Comparison of ENCODE assay signal across 14 mouse cellular contexts in genomic region chr10:127233141-127233540, GRCm38 (mm10). TPM values are rescaled to one million over a fixed set of nuclear protein-coding genes. Genes with fewer than 3 reads are reported as not detected.
DNase-seq lines count a peak whose midpoint lies in the region; ATAC-seq and TF ChIP-seq lines count a peak whose summit lies in the region.
"Had no signal": no experiment of that assay in that cellular context is flagged by ENCODE, and none has a peak within 500 bp of the region (broad histone marks: within the 10 kb centered on the region; RNA-seq: fewer than 3 reads in every experiment).

No protein-coding gene starts in this region.

- ATAC-seq in hindbrain, postnatal 0 days, result no peak
- no peak for ATAC-seq in hindbrain, embryonic 11.5 days (ENCODE audit: low FRiP score)
- ATAC-seq in midbrain, postnatal 0 days (ENCODE audit: low FRiP score), result no peak
- no peak for ATAC-seq in midbrain, embryonic 16.5 days

- WGBS in hindbrain, postnatal 0 days, result 88% methylated on average over 9 of the region's 9 CpGs
- 80% methylated on average over 9 of the region's 9 CpGs for WGBS in hindbrain, embryonic 11.5 days
- 84% methylated on average over 9 of the region's 9 CpGs for WGBS in midbrain, postnatal 0 days
- WGBS in midbrain, embryonic 16.5 days, result 84% methylated on average over 9 of the region's 9 CpGs
- 82% methylated on average over 9 of the region's 9 CpGs for WGBS in hindbrain, embryonic 10.5 days

- no peaks in the 10 kb centered on the region for H3K27me3 ChIP-seq in hindbrain, postnatal 0 days (ENCODE audit: insufficient read depth, low read length)
- peaks cover 2% of the 10 kb centered on the region; the same call in 1 of the 2 replicates for H3K27me3 ChIP-seq in hindbrain, embryonic 11.5 days (ENCODE audit: control insufficient read depth, insufficient read depth, low read length)
- H3K27me3 ChIP-seq in midbrain, postnatal 0 days (ENCODE audit: insufficient read depth, low read length), result no peaks in the 10 kb centered on the region
- no peaks in the 10 kb centered on the region for H3K27me3 ChIP-seq in midbrain, embryonic 16.5 days (ENCODE audit: control insufficient read depth, insufficient read depth, low read depth, low read length)
- H3K27me3 ChIP-seq in hindbrain, embryonic 10.5 days (ENCODE audit: insufficient read depth, poor library complexity, severe bottlenecking), result peaks cover 3% of the 10 kb centered on the region; the same call in 1 of the 2 replicates
- H3K27me3 ChIP-seq: neural tube, embryonic 12.5 days had no signal

- H3K36me3 ChIP-seq in hindbrain, postnatal 0 days (ENCODE audit: insufficient read depth, low read length), result peaks cover 53% of the 10 kb centered on the region
- no peaks in the 10 kb centered on the region for H3K36me3 ChIP-seq in hindbrain, embryonic 11.5 days (ENCODE audit: control insufficient read depth, insufficient read depth, low read length)
- H3K36me3 ChIP-seq in midbrain, postnatal 0 days (ENCODE audit: insufficient read depth, low read length), result peaks cover 74% of the 10 kb centered on the region
- H3K36me3 ChIP-seq in midbrain, embryonic 16.5 days (ENCODE audit: control insufficient read depth, insufficient read depth, low read length), result peaks cover 23% of the 10 kb centered on the region
- H3K36me3 ChIP-seq in hindbrain, embryonic 10.5 days, result peaks cover 70% of the 10 kb centered on the region

- no peak overlapping the region for H3K4me3 ChIP-seq in hindbrain, postnatal 0 days (ENCODE audit: low read length)
- H3K4me3 ChIP-seq in hindbrain, embryonic 11.5 days (ENCODE audit: low read depth, low read length), result no peak overlapping the region
- no peak overlapping the region for H3K4me3 ChIP-seq in midbrain, postnatal 0 days (ENCODE audit: low read depth, low read length)
- H3K4me3 ChIP-seq in midbrain, embryonic 16.5 days (ENCODE audit: low read depth, low read length), result no peak overlapping the region
- no peak overlapping the region for H3K4me3 ChIP-seq in hindbrain, embryonic 10.5 days
- H3K4me3 ChIP-seq: forebrain, embryonic 10.5 days; neural tube, embryonic 12.5 days had no signal

- no peaks in the 10 kb centered on the region for H3K4me1 ChIP-seq in hindbrain, postnatal 0 days (ENCODE audit: insufficient read depth, low read length)
- H3K4me1 ChIP-seq in hindbrain, embryonic 11.5 days (replicated peaks; ENCODE audit: control insufficient read depth, insufficient read depth, low read length), result peaks cover 3% of the 10 kb centered on the region; the same call in 1 of the 2 replicates
- no peaks in the 10 kb centered on the region for H3K4me1 ChIP-seq in midbrain, postnatal 0 days (ENCODE audit: insufficient read depth, low read length)
- no peaks in the 10 kb centered on the region for H3K4me1 ChIP-seq in midbrain, embryonic 16.5 days (ENCODE audit: control insufficient read depth, insufficient read depth, low read length)
- peaks cover 22% of the 10 kb centered on the region for H3K4me1 ChIP-seq in hindbrain, embryonic 10.5 days (replicated peaks)
- H3K4me1 ChIP-seq: neural tube, embryonic 12.5 days had no signal

- no peaks in the 10 kb centered on the region for H3K9me3 ChIP-seq in hindbrain, postnatal 0 days (ENCODE audit: low read length)
- no peaks in the 10 kb centered on the region for H3K9me3 ChIP-seq in hindbrain, embryonic 11.5 days (ENCODE audit: control insufficient read depth, low read length)
- no peaks in the 10 kb centered on the region for H3K9me3 ChIP-seq in midbrain, postnatal 0 days (ENCODE audit: low read length)
- no peaks in the 10 kb centered on the region for H3K9me3 ChIP-seq in midbrain, embryonic 16.5 days (replicated peaks; ENCODE audit: control insufficient read depth, low read length, poor library complexity, severe bottlenecking)
- H3K9me3 ChIP-seq in hindbrain, embryonic 10.5 days, result no peaks in the 10 kb centered on the region
- H3K9me3 ChIP-seq: forebrain, embryonic 10.5 days; neural tube, embryonic 12.5 days had no signal

- H3K4me2 ChIP-seq in hindbrain, postnatal 0 days (ENCODE audit: low read depth, low read length), result no peak overlapping the region
- H3K4me2 ChIP-seq in hindbrain, embryonic 11.5 days (replicated peaks; ENCODE audit: low read depth, low read length), result no peak overlapping the region
- H3K4me2 ChIP-seq in midbrain, postnatal 0 days (ENCODE audit: low read depth, low read length, poor library complexity, severe bottlenecking), result no peak overlapping the region
- H3K4me2 ChIP-seq in midbrain, embryonic 16.5 days (ENCODE audit: low read length), result no peak overlapping the region
- H3K4me2 ChIP-seq: neural tube, embryonic 12.5 days had no signal

- peak; percentile 47 for TF ChIP-seq CTCF in hindbrain, postnatal 0 days (IDR thresholded peaks at IDR 0.05; ENCODE audit: low read depth)
- peak; percentile 52 for TF ChIP-seq CTCF in midbrain, postnatal 0 days (IDR thresholded peaks at IDR 0.05)

- H3K9ac ChIP-seq in hindbrain, postnatal 0 days (replicated peaks; ENCODE audit: low read length), result no peak overlapping the region
- H3K9ac ChIP-seq in hindbrain, embryonic 11.5 days (ENCODE audit: low read depth, low read length), result no peak overlapping the region
- no peak overlapping the region for H3K9ac ChIP-seq in midbrain, postnatal 0 days (replicated peaks; ENCODE audit: low read length, poor library complexity, severe bottlenecking)
- H3K9ac ChIP-seq in midbrain, embryonic 16.5 days (ENCODE audit: low read depth, low read length), result no peak overlapping the region
- H3K9ac ChIP-seq: neural tube, embryonic 12.5 days had no signal

- H3K27ac ChIP-seq in hindbrain, postnatal 0 days, result no peak overlapping the region
- no peak overlapping the region for H3K27ac ChIP-seq in hindbrain, embryonic 11.5 days (ENCODE audit: low read depth, low read length)
- no peak overlapping the region for H3K27ac ChIP-seq in midbrain, postnatal 0 days (ENCODE audit: low read depth, low read length)
- H3K27ac ChIP-seq in midbrain, embryonic 16.5 days (ENCODE audit: low read length), result no peak overlapping the region
- H3K27ac ChIP-seq in hindbrain, embryonic 10.5 days, result no peak overlapping the region
- H3K27ac ChIP-seq: forebrain, embryonic 10.5 days; neural tube, embryonic 12.5 days had no signal

- no peak for DNase-seq in hindbrain, postnatal 0 days (ENCODE audit: low spot score)
- DNase-seq in hindbrain, embryonic 11.5 days (ENCODE audit: low spot score), result no peak
- peak; percentile 27 for DNase-seq in midbrain, postnatal 0 days (ENCODE audit: low spot score)
- peak; percentile 82 for DNase-seq in R1 (ENCODE audit: low read depth, low spot score)
- peak; percentile 29 for DNase-seq in thymus, postnatal 0 days (ENCODE audit: low spot score)
- DNase-seq in adrenal gland, postnatal 10 days, result no peak
- no peak for DNase-seq in hindbrain, embryonic 10.5 days (ENCODE audit: low spot score)
- DNase-seq: adrenal gland, adult 2 months; heart, postnatal 14 days; kidney, adult 8-10 months; right cerebral cortex, postnatal 25 days had no signal

RNA-seq across cellular contexts. Expression of gene Pip4k2c, which starts 21.8 kb away (rescaled TPM):
- 18.3 and 22.8 TPM in 2 replicates for total RNA-seq in hindbrain, postnatal 0 days (2014; rRNA removed)
- polyA plus RNA-seq in hindbrain, postnatal 0 days (2015; fragmentation: Nextera tagmentation; extraction: Ambion mirVana), result 19.9 and 20.2 TPM in 2 replicates
- polyA plus RNA-seq in hindbrain, embryonic 11.5 days (2014; fragmentation: Nextera tagmentation; extraction: Ambion mirVana), result 11.8 and 12.9 TPM in 2 replicates
- total RNA-seq in midbrain, postnatal 0 days (2014; rRNA removed), result 17.0 and 18.3 TPM in 2 replicates
- 14.5 and 15.1 TPM in 2 replicates for polyA plus RNA-seq in midbrain, postnatal 0 days (2015; fragmentation: Nextera tagmentation; extraction: Ambion mirVana)
- 16.9 and 18.4 TPM in 2 replicates for polyA plus RNA-seq in midbrain, embryonic 16.5 days (2015; fragmentation: Nextera tagmentation; extraction: Ambion mirVana)
- 24.1 and 24.4 TPM in 2 replicates for polyA plus RNA-seq in thymus, postnatal 0 days (2015; fragmentation: Nextera tagmentation; extraction: Ambion mirVana)
- 10 to 100 TPM; 27.7 to 30.9 TPM for total RNA-seq in adrenal gland, postnatal 10 days (2021)
- 17.9 and 21.9 TPM in 2 replicates for polyA plus RNA-seq in hindbrain, embryonic 10.5 days (2016; fragmentation: Nextera tagmentation; extraction: Ambion mirVana)

RNA-seq across cellular contexts. Expression of gene Kif5a, which starts 30.0 kb away (rescaled TPM):
- total RNA-seq in hindbrain, postnatal 0 days (2014; rRNA removed), result 231 and 249 TPM in 2 replicates
- polyA plus RNA-seq in hindbrain, postnatal 0 days (2015; fragmentation: Nextera tagmentation; extraction: Ambion mirVana), result 98.4 and 103 TPM in 2 replicates
- 41.4 and 42.2 TPM in 2 replicates for polyA plus RNA-seq in hindbrain, embryonic 11.5 days (2014; fragmentation: Nextera tagmentation; extraction: Ambion mirVana)
- 244 and 249 TPM in 2 replicates for total RNA-seq in midbrain, postnatal 0 days (2014; rRNA removed)
- polyA plus RNA-seq in midbrain, postnatal 0 days (2015; fragmentation: Nextera tagmentation; extraction: Ambion mirVana), result 102 and 103 TPM in 2 replicates
- polyA plus RNA-seq in midbrain, embryonic 16.5 days (2015; fragmentation: Nextera tagmentation; extraction: Ambion mirVana), result 113 and 120 TPM in 2 replicates
- polyA plus RNA-seq in thymus, postnatal 0 days (2015; fragmentation: Nextera tagmentation; extraction: Ambion mirVana), result 0.13 and 0.32 TPM in 2 replicates
- total RNA-seq in adrenal gland, postnatal 10 days (2021), result 10 to 100 TPM in 1 of 2 experiments, 1 to 10 TPM in 1; 7.4 to 16.9 TPM
- 24.4 and 39.4 TPM in 2 replicates for polyA plus RNA-seq in hindbrain, embryonic 10.5 days (2016; fragmentation: Nextera tagmentation; extraction: Ambion mirVana)

RNA-seq across cellular contexts. Expression of gene Dctn2, which starts 33.0 kb away (rescaled TPM):
- total RNA-seq in hindbrain, postnatal 0 days (2014; rRNA removed), result 314 and 348 TPM in 2 replicates
- polyA plus RNA-seq in hindbrain, postnatal 0 days (2015; fragmentation: Nextera tagmentation; extraction: Ambion mirVana), result 319 and 323 TPM in 2 replicates
- 210 and 214 TPM in 2 replicates for polyA plus RNA-seq in hindbrain, embryonic 11.5 days (2014; fragmentation: Nextera tagmentation; extraction: Ambion mirVana)
- total RNA-seq in midbrain, postnatal 0 days (2014; rRNA removed), result 274 and 309 TPM in 2 replicates
- polyA plus RNA-seq in midbrain, postnatal 0 days (2015; fragmentation: Nextera tagmentation; extraction: Ambion mirVana), result 318 and 345 TPM in 2 replicates
- polyA plus RNA-seq in midbrain, embryonic 16.5 days (2015; fragmentation: Nextera tagmentation; extraction: Ambion mirVana), result 332 and 345 TPM in 2 replicates
- polyA plus RNA-seq in thymus, postnatal 0 days (2015; fragmentation: Nextera tagmentation; extraction: Ambion mirVana), result 129 and 138 TPM in 2 replicates
- total RNA-seq in adrenal gland, postnatal 10 days (2021), result 100 to 1,000 TPM; 151 to 164 TPM
- polyA plus RNA-seq in hindbrain, embryonic 10.5 days (2016; fragmentation: Nextera tagmentation; extraction: Ambion mirVana), result 222 and 255 TPM in 2 replicates

RNA-seq across cellular contexts. Expression of gene Dtx3, which starts 37.6 kb away (rescaled TPM):
- 233 and 240 TPM in 2 replicates for total RNA-seq in hindbrain, postnatal 0 days (2014; rRNA removed)
- polyA plus RNA-seq in hindbrain, postnatal 0 days (2015; fragmentation: Nextera tagmentation; extraction: Ambion mirVana), result 170 and 185 TPM in 2 replicates
- 143 and 158 TPM in 2 replicates for polyA plus RNA-seq in hindbrain, embryonic 11.5 days (2014; fragmentation: Nextera tagmentation; extraction: Ambion mirVana)
- total RNA-seq in midbrain, postnatal 0 days (2014; rRNA removed), result 258 and 275 TPM in 2 replicates
- polyA plus RNA-seq in midbrain, postnatal 0 days (2015; fragmentation: Nextera tagmentation; extraction: Ambion mirVana), result 205 and 217 TPM in 2 replicates
- 254 and 255 TPM in 2 replicates for polyA plus RNA-seq in midbrain, embryonic 16.5 days (2015; fragmentation: Nextera tagmentation; extraction: Ambion mirVana)
- 42.7 and 47.3 TPM in 2 replicates for polyA plus RNA-seq in thymus, postnatal 0 days (2015; fragmentation: Nextera tagmentation; extraction: Ambion mirVana)
- total RNA-seq in adrenal gland, postnatal 10 days (2021), result 10 to 100 TPM; 48.3 to 69.4 TPM
- polyA plus RNA-seq in hindbrain, embryonic 10.5 days (2016; fragmentation: Nextera tagmentation; extraction: Ambion mirVana), result 110 and 151 TPM in 2 replicates

RNA-seq across cellular contexts. Expression of gene Arhgef25, which starts 43.3 kb away (rescaled TPM):
- 61.0 and 65.4 TPM in 2 replicates for total RNA-seq in hindbrain, postnatal 0 days (2014; rRNA removed)
- 20.3 and 21.6 TPM in 2 replicates for polyA plus RNA-seq in hindbrain, postnatal 0 days (2015; fragmentation: Nextera tagmentation; extraction: Ambion mirVana)
- 30.1 and 32.0 TPM in 2 replicates for polyA plus RNA-seq in hindbrain, embryonic 11.5 days (2014; fragmentation: Nextera tagmentation; extraction: Ambion mirVana)
- 47.6 and 48.8 TPM in 2 replicates for total RNA-seq in midbrain, postnatal 0 days (2014; rRNA removed)
- polyA plus RNA-seq in midbrain, postnatal 0 days (2015; fragmentation: Nextera tagmentation; extraction: Ambion mirVana), result 13.5 and 15.4 TPM in 2 replicates
- 19.6 and 20.2 TPM in 2 replicates for polyA plus RNA-seq in midbrain, embryonic 16.5 days (2015; fragmentation: Nextera tagmentation; extraction: Ambion mirVana)
- polyA plus RNA-seq in thymus, postnatal 0 days (2015; fragmentation: Nextera tagmentation; extraction: Ambion mirVana), result 3.7 and 4.5 TPM in 2 replicates
- total RNA-seq in adrenal gland, postnatal 10 days (2021), result 10 to 100 TPM; 18.1 to 26.5 TPM
- 29.8 and 33.5 TPM in 2 replicates for polyA plus RNA-seq in hindbrain, embryonic 10.5 days (2016; fragmentation: Nextera tagmentation; extraction: Ambion mirVana)

Comparison
In these comparisons a context has a peak if more than half of its experiments do, and no peak if none do; other contexts are left out.
1. DNase-seq: peak in midbrain, postnatal 0 days (single experiment), R1 (single experiment) and thymus, postnatal 0 days (single experiment); none in hindbrain, postnatal 0 days (single experiment), hindbrain, embryonic 11.5 days (single experiment), adrenal gland, postnatal 10 days (single experiment) and hindbrain, embryonic 10.5 days (single experiment).
2. RNA of gene Kif5a, which starts 30.0 kb away (polyA plus RNA-seq): 113 to 120 TPM in midbrain, embryonic 16.5 days, 98.4 to 103 TPM in hindbrain, postnatal 0 days, 102 to 103 TPM in midbrain, postnatal 0 days, 41.4 to 42.2 TPM in hindbrain, embryonic 11.5 days and 24.4 to 39.4 TPM in hindbrain, embryonic 10.5 days; 0.13 to 0.32 TPM in thymus, postnatal 0 days; every median in the first group is over 10 times any median in the second.